Mouse (Mus musculus): ENCODE measurements around the gene Hsdl1.

Gene Hsdl1

GRCm38 (mm10) chr8:119531973-119532372, 43.0 kb downstream of the Hsdl1 start:
- no peak for DNase-seq (ENCODE audit: low read depth, low spot score)

GRCm38 (mm10) chr8:119531397-119531796, 43.6 kb downstream of the Hsdl1 start:
- DNase-seq (ENCODE audit: low read depth, low spot score), result no peak

- DNase-seq (ENCODE audit: low read depth, low spot score), result no peak
These were observed 44.0 kb downstream of the Hsdl1 start for GRCm38 (mm10) chr8:119530937-119531336.

- no peak for DNase-seq (ENCODE audit: low read depth, low spot score)
These were observed 46.2 kb downstream of the Hsdl1 start for GRCm38 (mm10) chr8:119528762-119529161.

GRCm38 (mm10) chr8:119520102-119520501, 54.9 kb downstream of the Hsdl1 start:
- no peak for DNase-seq (ENCODE audit: low read depth, low spot score)

- DNase-seq (ENCODE audit: low read depth, low spot score), result no peak
These were observed 58.3 kb downstream of the Hsdl1 start for GRCm38 (mm10) chr8:119516674-119517073.

- no peak for DNase-seq (ENCODE audit: low read depth, low spot score)
These were observed 59.2 kb downstream of the Hsdl1 start for GRCm38 (mm10) chr8:119515767-119516166.

- DNase-seq (ENCODE audit: low read depth, low spot score), result no peak
These were observed 60.0 kb downstream of the Hsdl1 start for GRCm38 (mm10) chr8:119514940-119515339.

- no peak for DNase-seq (ENCODE audit: low read depth, low spot score)
These were observed 61.6 kb downstream of the Hsdl1 start for GRCm38 (mm10) chr8:119513405-119513804.

Data from embryo, embryonic 11.5 days (tissue).